In genomic region chr6:91515545-91516449, GRCm38 (mm10) we compare ENCODE assay signal across 8 mouse cellular contexts. TPM values are rescaled to one million over a fixed set of nuclear protein-coding genes. Genes with fewer than 3 reads are reported as not detected.
DNase-seq lines count a peak whose midpoint lies in the region; ATAC-seq lines count a peak whose summit lies in the region.

Gene Xpc, minus strand, starts transcription at chr6:91515888.
Gene Lsm3, plus strand, starts transcription at chr6:91515928.

- peak; percentile 96 for ATAC-seq in hindbrain, embryonic 14.5 days (ENCODE audit: low FRiP score)

- peak within 1 kb of the TSS; percentile 77 for H3K9ac ChIP-seq in hindbrain, embryonic 14.5 days

- under 1% methylated on average over 79 of the region's 80 CpGs for WGBS in hindbrain, embryonic 14.5 days

- H3K36me3 ChIP-seq in hindbrain, embryonic 14.5 days (replicated peaks; ENCODE audit: control insufficient read depth, insufficient read depth) = peaks cover 32% of the 10 kb centered on the region

- peak within 1 kb of the TSS; percentile 44 for H3K4me3 ChIP-seq in hindbrain, embryonic 14.5 days (replicated peaks; ENCODE audit: low read length)

- peak; percentile 98 for DNase-seq in R1 (ENCODE audit: low read depth, low spot score)
- peak; percentile 99 for DNase-seq in cerebellum, postnatal 25 days
- peak; percentile 98 for DNase-seq in frontal cortex, postnatal 25 days (ENCODE audit: low spot score in 2 of 2)
- DNase-seq in hindbrain, embryonic 14.5 days (ENCODE audit: low spot score) = peak; percentile 99
- peak; percentile 97 to 99 for DNase-seq in layer of hippocampus, postnatal 36 days
- DNase-seq in lung, postnatal 36 days = peak; percentile 98
- peak; percentile 98 for DNase-seq in retina, postnatal 1 day
- peak; percentile 97 to 100 for DNase-seq in urinary bladder, adult 18-20 months (ENCODE audit: low spot score in 2 of 2)

- H3K4me1 ChIP-seq in hindbrain, embryonic 14.5 days (replicated peaks; ENCODE audit: control insufficient read depth, insufficient read depth, low read length) = peaks cover 19% of the 10 kb centered on the region

- peak within 1 kb of the TSS; percentile 81 for H3K4me2 ChIP-seq in hindbrain, embryonic 14.5 days (replicated peaks)

- peak within 1 kb of the TSS; percentile 69 for H3K27ac ChIP-seq in hindbrain, embryonic 14.5 days

- H3K9me3 ChIP-seq in hindbrain, embryonic 14.5 days (ENCODE audit: control insufficient read depth, low read length) = no peaks in the 10 kb centered on the region

- H3K27me3 ChIP-seq in hindbrain, embryonic 14.5 days (ENCODE audit: control insufficient read depth, insufficient read depth, low read length) = no peaks in the 10 kb centered on the region

RNA-seq across cellular contexts. Expression of gene Xpc, which starts in this region (rescaled TPM):
- polyA plus RNA-seq in hindbrain, embryonic 14.5 days (2014; fragmentation: Nextera tagmentation; extraction: Ambion mirVana) = 17.2 and 17.7 TPM in 2 replicates
- 10 to 100 TPM; 12.5 to 14.5 TPM for total RNA-seq in layer of hippocampus, postnatal 36 days (2021)

RNA-seq across cellular contexts. Expression of gene Lsm3, which starts in this region (rescaled TPM):
- 152 and 165 TPM in 2 replicates for polyA plus RNA-seq in hindbrain, embryonic 14.5 days (2014; fragmentation: Nextera tagmentation; extraction: Ambion mirVana)
- 10 to 100 TPM; 36.8 to 41.5 TPM for total RNA-seq in layer of hippocampus, postnatal 36 days (2021)

Comparison
In these comparisons a context has a peak if more than half of its experiments do, and no peak if none do; other contexts are left out.
1. Peak in every context shown above with its lines: DNase-seq, ATAC-seq, H3K4me3 ChIP-seq and H3K27ac ChIP-seq.